ENCODE assay signal across 17 mouse cellular contexts in the genomic region with DNA sequence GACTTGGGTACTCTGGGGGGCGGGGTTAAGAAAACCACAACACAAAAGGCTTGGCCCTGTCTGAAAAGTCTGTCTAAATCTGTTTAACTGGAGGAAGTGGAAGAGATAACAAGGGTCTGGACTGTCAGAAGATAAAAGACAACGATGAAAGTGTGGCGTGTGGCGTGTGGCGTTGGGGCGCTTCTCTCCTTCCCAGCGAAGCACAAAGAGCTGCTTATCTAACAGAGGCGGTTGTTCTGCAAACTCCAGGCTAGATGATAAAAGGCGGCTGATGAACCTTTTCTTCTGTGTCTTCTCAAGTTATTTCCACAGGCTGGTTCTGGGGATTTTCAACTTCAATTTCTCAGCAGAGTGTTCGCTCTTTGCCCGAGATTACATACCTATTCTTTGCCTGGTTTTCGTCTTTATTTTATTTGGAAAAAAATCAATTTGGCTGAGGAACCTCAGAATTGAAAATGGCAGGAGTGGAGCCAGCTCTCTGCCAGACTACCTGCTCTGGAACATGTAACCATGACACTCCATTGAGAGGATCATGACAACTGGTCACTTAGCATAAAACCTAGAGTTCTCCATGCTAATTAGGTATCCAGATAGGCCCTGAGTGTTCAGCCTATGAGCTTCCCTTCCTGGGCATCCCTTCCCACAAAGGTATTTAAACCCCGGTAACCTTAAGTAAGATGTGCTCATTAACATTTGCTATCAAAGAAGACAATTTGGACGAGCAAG.
DNase-seq lines count a peak whose midpoint lies in the region; ATAC-seq lines count a peak whose summit lies in the region.
"Had no signal": no experiment of that assay in that cellular context is flagged by ENCODE, and none has a peak within 500 bp of the region (broad histone marks: within the 10 kb centered on the region; RNA-seq: fewer than 3 reads in every experiment).

No protein-coding gene starts in this region.

- no peak for DNase-seq in heart, adult 9 months (ENCODE audit: low spot score in 2 of 2)
- peak; percentile 56 for DNase-seq in c-Kit-positive CD71-negative TER-119-negative erythroid progenitor cells, embryonic 14.5 days (ENCODE audit: low read depth)
- DNase-seq in urinary bladder, postnatal 25 days (ENCODE audit: low spot score), result no peak
- DNase-seq in cerebellum, adult 9-11 months, result no peak
- DNase-seq: adrenal gland, postnatal 36 days; cerebellum, adult 9-10 months; gastrocnemius, postnatal 36 days; layer of hippocampus, postnatal 36 days had no signal

- 17% methylated on average over 14 of the region's 14 CpGs for WGBS in heart, embryonic 14.5 days
- WGBS in liver, embryonic 15.5 days (ENCODE audit: insufficient replicate concordance), result 14% methylated on average over 14 of the region's 14 CpGs
- 85% methylated on average over 14 of the region's 14 CpGs for WGBS in neural tube, embryonic 15.5 days

- H3K4me1 ChIP-seq in heart, embryonic 14.5 days (ENCODE audit: control insufficient read depth in 2 of 2, insufficient read depth in 2 of 2, low read length in 2 of 2), result peaks cover 10 to 24% of the 10 kb centered on the region in 2 experiments
- H3K4me1 ChIP-seq in liver, embryonic 15.5 days (replicated peaks), result peaks cover 10% of the 10 kb centered on the region; the same call in 1 of the 2 replicates
- no peaks in the 10 kb centered on the region for H3K4me1 ChIP-seq in neural tube, embryonic 15.5 days
- H3K4me1 ChIP-seq: forebrain, embryonic 15.5 days had no signal

- H3K27me3 ChIP-seq in heart, embryonic 14.5 days (ENCODE audit: control insufficient read depth, insufficient read depth, low read length), result no peaks in the 10 kb centered on the region
- H3K27me3 ChIP-seq in liver, embryonic 15.5 days, result no peaks in the 10 kb centered on the region
- no peaks in the 10 kb centered on the region for H3K27me3 ChIP-seq in neural tube, embryonic 15.5 days (replicated peaks)
- H3K27me3 ChIP-seq: embryonic facial prominence, embryonic 15.5 days; forebrain, embryonic 15.5 days; midbrain, embryonic 15.5 days had no signal

- H3K9me3 ChIP-seq in heart, embryonic 14.5 days (ENCODE audit: control insufficient read depth, low read length), result 0 out of 2 replicates have a peak, but pooled peaks cover 3% of the 10 kb centered on the region
- no peaks in the 10 kb centered on the region for H3K9me3 ChIP-seq in liver, embryonic 15.5 days (replicated peaks)
- no peaks in the 10 kb centered on the region for H3K9me3 ChIP-seq in neural tube, embryonic 15.5 days (replicated peaks)
- H3K9me3 ChIP-seq: embryonic facial prominence, embryonic 15.5 days; forebrain, embryonic 15.5 days; midbrain, embryonic 15.5 days had no signal

- no peaks in the 10 kb centered on the region for H3K36me3 ChIP-seq in heart, embryonic 14.5 days (ENCODE audit: control insufficient read depth, insufficient read depth, low read length)
- no peaks in the 10 kb centered on the region for H3K36me3 ChIP-seq in liver, embryonic 15.5 days (replicated peaks)
- no peaks in the 10 kb centered on the region for H3K36me3 ChIP-seq in neural tube, embryonic 15.5 days
- H3K36me3 ChIP-seq: embryonic facial prominence, embryonic 15.5 days; forebrain, embryonic 15.5 days; midbrain, embryonic 15.5 days had no signal

- no peak overlapping the region for H3K4me3 ChIP-seq in heart, embryonic 14.5 days (ENCODE audit: control insufficient read depth in 1 of 2, insufficient read depth in 1 of 2, low read depth in 1 of 2, low read length in 2 of 2)
- H3K4me3 ChIP-seq in liver, embryonic 15.5 days (replicated peaks), result no peak overlapping the region
- no peak overlapping the region for H3K4me3 ChIP-seq in neural tube, embryonic 15.5 days (replicated peaks)
- H3K4me3 ChIP-seq: embryonic facial prominence, embryonic 15.5 days; forebrain, embryonic 15.5 days; midbrain, embryonic 15.5 days had no signal

- peak overlapping the region; percentile 40 for H3K4me2 ChIP-seq in heart, embryonic 14.5 days (ENCODE audit: low read length)
- H3K4me2 ChIP-seq in liver, embryonic 15.5 days, result peak overlapping the region; percentile 5; the same call in 1 of the 2 replicates
- H3K4me2 ChIP-seq in neural tube, embryonic 15.5 days, result no peak overlapping the region
- H3K4me2 ChIP-seq: embryonic facial prominence, embryonic 15.5 days; forebrain, embryonic 15.5 days; midbrain, embryonic 15.5 days had no signal

- no peak for ATAC-seq in heart, embryonic 14.5 days (ENCODE audit: insufficient number of reproducible peaks, insufficient read depth, low FRiP score, low read depth)
- peak; percentile 72 for ATAC-seq in liver, embryonic 15.5 days (ENCODE audit: insufficient read depth)
- ATAC-seq in megakaryocyte-erythroid progenitor cell, adult 5-6 weeks (replicated peaks; ENCODE audit: low FRiP score, low TSS enrichment, poor library complexity, severe bottlenecking), result peak; percentile 99
- no peak for ATAC-seq in neural tube, embryonic 15.5 days (ENCODE audit: low FRiP score)
- ATAC-seq: hindbrain, embryonic 16.5 days; midbrain, embryonic 15.5 days had no signal

- H3K27ac ChIP-seq in heart, embryonic 14.5 days (replicated peaks in 1 of 2; ENCODE audit: control insufficient read depth in 1 of 2, insufficient read depth in 1 of 2, low read depth in 2 of 2, low read length in 2 of 2), result no peak overlapping the region
- no peak overlapping the region for H3K27ac ChIP-seq in liver, embryonic 15.5 days (replicated peaks)
- no peak overlapping the region for H3K27ac ChIP-seq in neural tube, embryonic 15.5 days (replicated peaks)
- H3K27ac ChIP-seq: embryonic facial prominence, embryonic 15.5 days; forebrain, embryonic 15.5 days; kidney, postnatal 0 days; midbrain, embryonic 15.5 days had no signal

- H3K9ac ChIP-seq in heart, embryonic 14.5 days (ENCODE audit: low read length), result no peak overlapping the region
- H3K9ac ChIP-seq in liver, embryonic 15.5 days, result no peak overlapping the region
- no peak overlapping the region for H3K9ac ChIP-seq in neural tube, embryonic 15.5 days (replicated peaks)
- H3K9ac ChIP-seq: embryonic facial prominence, embryonic 15.5 days; forebrain, embryonic 15.5 days; midbrain, embryonic 15.5 days had no signal

Comparison
In these comparisons a context has a peak if more than half of its experiments do, and no peak if none do; other contexts are left out.
1. ATAC-seq: peak in liver, embryonic 15.5 days (single experiment) and megakaryocyte-erythroid progenitor cell, adult 5-6 weeks (single experiment); none in heart, embryonic 14.5 days (single experiment) and neural tube, embryonic 15.5 days (single experiment).